Mouse (Mus musculus): ENCODE results near the gene C1qtnf7. TPM values are rescaled to one million over a fixed set of nuclear protein-coding genes. Genes with fewer than 3 reads are reported as not detected.

Gene C1qtnf7
- polyA plus RNA-seq, 1 experiment from 2014 or later, result 47.8 TPM

DNA sequence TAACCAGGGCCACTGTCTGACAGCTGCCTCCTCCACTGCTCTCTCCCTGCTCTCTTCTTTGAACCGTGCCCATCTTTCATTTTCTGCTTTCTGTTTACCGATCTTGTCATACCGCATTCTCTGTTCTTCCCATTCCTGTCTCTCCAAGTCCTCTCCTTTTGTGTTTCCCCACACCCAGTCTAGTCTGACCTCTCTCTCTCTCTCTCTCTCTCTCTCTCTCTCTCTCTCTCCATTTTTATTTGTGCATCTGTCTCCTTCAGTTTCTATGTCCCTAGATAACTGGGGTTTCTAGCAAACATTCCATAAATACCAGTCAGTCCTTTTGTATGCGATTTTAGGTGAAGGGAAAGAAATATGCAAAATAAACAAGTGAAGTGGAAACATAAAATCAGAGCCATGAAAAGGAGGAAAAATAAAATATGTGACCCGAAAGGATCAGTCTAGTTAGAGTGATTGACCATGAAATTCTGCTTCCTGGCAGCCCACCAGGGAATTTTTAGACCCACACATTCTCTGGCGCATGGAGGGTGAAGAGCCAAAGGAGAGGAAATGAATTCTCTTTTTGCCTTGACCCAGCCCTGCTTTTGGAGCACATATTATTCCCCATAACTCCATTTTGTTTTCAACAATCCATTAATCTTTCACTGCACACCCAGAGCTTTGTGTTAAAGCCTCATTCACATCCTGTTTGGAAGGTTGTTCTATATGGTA, 11.7 kb downstream of the C1qtnf7 start:
- Histone ChIP-seq H3K4me3 (ENCODE audit: low read length) (no peak overlapping the region), H3K9ac (ENCODE audit: low read length) (no peak overlapping the region), H3K9me3 (ENCODE audit: control insufficient read depth, low read length) (no peaks in the 10 kb centered on the region), H3K27me3 (ENCODE audit: control insufficient read depth, insufficient read depth, low read depth, low read length) (no peaks in the 10 kb centered on the region), H3K27ac (ENCODE audit: low read length) (peak overlapping the region; percentile 84), H3K4me1 (replicated peaks; ENCODE audit: control insufficient read depth, insufficient read depth, low read length) (peaks cover 7% of the 10 kb centered on the region), H3K36me3 (ENCODE audit: control insufficient read depth, insufficient read depth, low read length) (no peaks in the 10 kb centered on the region), H3K4me2 (ENCODE audit: low read depth, low read length) (no peak overlapping the region)
- peak; percentile 80 for ATAC-seq (ENCODE audit: low read depth)
- 29% methylated on average over 6 of the region's 6 CpGs for WGBS

DNA sequence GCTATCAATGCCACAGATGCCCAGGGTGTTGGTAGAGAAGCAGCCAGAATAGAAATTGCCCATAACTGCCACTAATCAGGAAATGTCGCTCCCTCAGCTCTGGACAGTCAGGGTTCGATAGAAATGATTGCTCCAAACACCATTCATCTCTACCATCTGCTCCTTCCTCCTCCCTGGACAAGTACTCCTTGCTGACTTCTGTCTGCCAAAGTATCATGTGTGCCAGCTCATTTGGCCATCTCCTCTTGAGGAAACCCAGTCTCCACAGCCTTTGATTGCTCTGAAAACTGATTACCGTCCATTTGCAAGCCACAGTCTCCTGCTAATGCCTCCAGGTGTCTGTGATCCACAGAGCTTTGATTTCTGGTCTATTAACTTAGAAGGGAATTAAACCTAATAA, 14.8 kb downstream of the C1qtnf7 start:
- Histone ChIP-seq H3K4me1 (replicated peaks; ENCODE audit: control insufficient read depth, insufficient read depth, low read length) (peaks cover 7% of the 10 kb centered on the region), H3K9me3 (ENCODE audit: control insufficient read depth, low read length) (no peaks in the 10 kb centered on the region), H3K4me2 (ENCODE audit: low read depth, low read length) (no peak overlapping the region), H3K9ac (ENCODE audit: low read length) (no peak overlapping the region), H3K4me3 (ENCODE audit: low read length) (no peak overlapping the region), H3K36me3 (ENCODE audit: control insufficient read depth, insufficient read depth, low read length) (no peaks in the 10 kb centered on the region), H3K27ac (ENCODE audit: low read length) (no peak overlapping the region), H3K27me3 (ENCODE audit: control insufficient read depth, insufficient read depth, low read depth, low read length) (no peaks in the 10 kb centered on the region)
- 87% methylated on average over 3 of the region's 3 CpGs for WGBS
- ATAC-seq (ENCODE audit: low read depth), result no peak

DNA sequence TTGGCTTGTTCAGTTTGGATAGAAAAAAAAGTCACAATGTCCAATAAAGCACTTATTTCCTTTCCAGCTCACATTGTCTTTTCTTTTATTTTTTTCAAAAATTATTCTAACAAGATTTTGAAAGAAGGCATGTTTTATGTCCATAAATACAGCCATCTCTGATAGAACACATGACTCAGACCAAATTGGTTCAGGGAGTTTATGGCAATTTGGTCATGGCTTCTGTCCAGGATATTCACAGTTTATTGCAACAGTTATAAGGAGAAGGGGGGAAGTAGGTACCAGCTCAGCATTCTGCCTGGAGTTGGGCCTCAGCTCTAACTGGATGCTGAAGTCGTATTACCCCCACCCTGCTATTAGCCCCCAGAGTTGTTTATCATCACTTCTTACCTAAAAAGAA, 15.5 kb downstream of the C1qtnf7 start:
- no peak overlapping the region for H3K4me3 ChIP-seq (ENCODE audit: low read length)
- H3K4me2 ChIP-seq (ENCODE audit: low read depth, low read length), result no peak overlapping the region
- no peak for ATAC-seq (ENCODE audit: low read depth)
- WGBS, result 60% methylated on average over 1 of the region's 1 CpGs
- no peak overlapping the region for H3K9ac ChIP-seq (ENCODE audit: low read length)
- H3K9me3 ChIP-seq (ENCODE audit: control insufficient read depth, low read length), result no peaks in the 10 kb centered on the region
- H3K36me3 ChIP-seq (ENCODE audit: control insufficient read depth, insufficient read depth, low read length), result no peaks in the 10 kb centered on the region
- no peaks in the 10 kb centered on the region for H3K27me3 ChIP-seq (ENCODE audit: control insufficient read depth, insufficient read depth, low read depth, low read length)
- H3K27ac ChIP-seq (ENCODE audit: low read length), result no peak overlapping the region
- peaks cover 7% of the 10 kb centered on the region for H3K4me1 ChIP-seq (replicated peaks; ENCODE audit: control insufficient read depth, insufficient read depth, low read length)

DNA sequence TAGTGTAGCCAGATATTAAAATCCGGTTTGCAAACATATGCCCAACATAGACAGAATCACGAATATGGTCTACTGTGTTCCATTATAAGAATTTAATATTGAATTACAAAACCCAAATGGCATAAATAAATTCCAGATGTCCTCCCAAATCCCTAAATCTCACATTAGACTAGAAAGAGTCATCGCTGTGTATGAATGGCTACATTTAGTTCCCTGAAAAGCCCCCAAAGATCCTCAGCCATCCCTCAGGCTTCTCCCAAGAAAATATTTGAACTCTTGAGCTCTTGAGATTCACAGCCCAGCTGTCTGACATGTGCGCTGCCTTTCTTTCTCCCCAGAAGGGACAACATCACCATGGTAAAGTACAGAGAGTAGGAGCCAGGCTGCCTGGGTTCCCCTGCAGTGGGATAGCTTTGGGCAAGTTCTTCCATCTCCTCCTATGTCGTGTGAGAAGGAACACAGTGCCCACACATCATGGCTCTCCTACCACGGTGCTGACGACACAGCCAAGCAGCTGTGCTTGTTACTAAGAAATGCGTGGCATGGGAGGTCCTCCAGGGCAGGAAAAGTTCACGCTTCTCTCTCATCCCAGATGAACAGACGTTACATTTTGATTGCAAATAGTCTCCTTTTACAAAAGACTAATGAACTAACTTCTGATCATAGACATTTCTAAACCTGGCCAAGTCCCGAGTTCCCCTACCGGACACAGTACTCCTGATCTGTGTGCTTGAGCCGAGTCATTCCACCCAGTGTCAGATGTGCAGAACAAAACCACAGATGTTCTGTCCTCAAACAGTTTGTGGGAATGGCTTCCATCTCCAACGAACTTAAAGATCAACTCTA, 23.2 kb downstream of the C1qtnf7 start:
- H3K9me3 ChIP-seq (ENCODE audit: control insufficient read depth, low read length), result no peaks in the 10 kb centered on the region
- WGBS, result 54% methylated on average over 14 of the region's 14 CpGs
- no peaks in the 10 kb centered on the region for H3K27me3 ChIP-seq (ENCODE audit: control insufficient read depth, insufficient read depth, low read depth, low read length)
- peaks cover 9% of the 10 kb centered on the region; the same call in 1 of the 2 replicates for H3K4me1 ChIP-seq (replicated peaks; ENCODE audit: control insufficient read depth, insufficient read depth, low read length)
- H3K36me3 ChIP-seq (ENCODE audit: control insufficient read depth, insufficient read depth, low read length), result no peaks in the 10 kb centered on the region
- no peak overlapping the region for H3K4me2 ChIP-seq (ENCODE audit: low read depth, low read length)
- no peak overlapping the region for H3K4me3 ChIP-seq (ENCODE audit: low read length)
- no peak overlapping the region for H3K9ac ChIP-seq (ENCODE audit: low read length)
- peak overlapping the region; percentile 66 for H3K27ac ChIP-seq (ENCODE audit: low read length)
- no peak; the same call in 1 of the 2 replicates for ATAC-seq (ENCODE audit: low read depth)

DNA sequence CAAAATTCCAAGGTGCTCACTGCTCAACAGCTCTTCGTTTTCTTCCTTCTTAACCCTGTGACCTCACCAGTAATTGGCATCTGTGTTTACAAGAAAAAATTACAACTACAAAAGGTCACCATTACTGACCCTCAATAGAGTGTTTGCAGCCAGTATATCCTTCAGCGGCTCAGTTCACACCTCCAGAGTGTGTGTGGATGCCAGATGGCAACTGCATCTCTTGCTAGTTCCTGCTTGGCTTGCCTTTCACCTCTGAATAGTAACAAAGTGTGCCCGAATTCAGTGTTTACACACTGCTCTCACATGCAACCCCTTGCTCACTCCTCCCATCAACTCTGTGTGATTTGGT, 23.8 kb downstream of the C1qtnf7 start:
- H3K9me3 ChIP-seq (ENCODE audit: control insufficient read depth, low read length), result no peaks in the 10 kb centered on the region
- no peak overlapping the region for H3K4me2 ChIP-seq (ENCODE audit: low read depth, low read length)
- peak; percentile 62 for ATAC-seq (ENCODE audit: low read depth)
- WGBS, result 24% methylated on average over 3 of the region's 3 CpGs
- H3K9ac ChIP-seq (ENCODE audit: low read length), result no peak overlapping the region
- no peak overlapping the region for H3K4me3 ChIP-seq (ENCODE audit: low read length)
- peaks cover 9% of the 10 kb centered on the region; the same call in 1 of the 2 replicates for H3K4me1 ChIP-seq (replicated peaks; ENCODE audit: control insufficient read depth, insufficient read depth, low read length)
- no peak overlapping the region for H3K27ac ChIP-seq (ENCODE audit: low read length)
- H3K36me3 ChIP-seq (ENCODE audit: control insufficient read depth, insufficient read depth, low read length), result no peaks in the 10 kb centered on the region; the same call in 1 of the 2 replicates
- H3K27me3 ChIP-seq (ENCODE audit: control insufficient read depth, insufficient read depth, low read depth, low read length), result no peaks in the 10 kb centered on the region

DNA sequence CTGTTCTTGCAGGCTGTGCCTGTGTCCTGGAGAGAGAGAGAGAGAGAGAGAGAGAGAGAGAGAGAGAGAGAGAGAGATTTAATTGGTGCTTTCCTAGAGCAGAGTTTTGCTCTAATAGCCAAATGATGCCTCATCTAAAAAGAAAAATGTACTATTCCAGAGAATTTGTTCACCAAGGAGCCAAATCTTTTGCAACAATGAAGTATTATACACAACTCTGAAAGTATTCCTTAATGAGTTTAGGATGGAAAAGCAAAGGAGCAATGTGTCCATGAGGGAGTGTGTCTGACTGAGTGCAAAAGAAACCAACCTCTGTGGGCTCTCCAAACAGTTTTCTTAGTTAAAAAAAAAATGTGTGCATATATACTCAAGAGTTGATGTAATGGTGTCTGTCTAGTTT, 24.5 kb downstream of the C1qtnf7 start:
- Histone ChIP-seq H3K4me1 (replicated peaks; ENCODE audit: control insufficient read depth, insufficient read depth, low read length) (peaks cover 9% of the 10 kb centered on the region; the same call in 1 of the 2 replicates), H3K9me3 (ENCODE audit: control insufficient read depth, low read length) (peaks cover 3% of the 10 kb centered on the region; the same call in 1 of the 2 replicates), H3K9ac (ENCODE audit: low read length) (no peak overlapping the region), H3K27ac (ENCODE audit: low read length) (no peak overlapping the region), H3K36me3 (ENCODE audit: control insufficient read depth, insufficient read depth, low read length) (peaks cover 3% of the 10 kb centered on the region), H3K27me3 (ENCODE audit: control insufficient read depth, insufficient read depth, low read depth, low read length) (no peaks in the 10 kb centered on the region), H3K4me2 (ENCODE audit: low read depth, low read length) (no peak overlapping the region), H3K4me3 (ENCODE audit: low read length) (no peak overlapping the region)
- ATAC-seq (ENCODE audit: low read depth), result peak; percentile 39; the same call in 1 of the 2 replicates

DNA sequence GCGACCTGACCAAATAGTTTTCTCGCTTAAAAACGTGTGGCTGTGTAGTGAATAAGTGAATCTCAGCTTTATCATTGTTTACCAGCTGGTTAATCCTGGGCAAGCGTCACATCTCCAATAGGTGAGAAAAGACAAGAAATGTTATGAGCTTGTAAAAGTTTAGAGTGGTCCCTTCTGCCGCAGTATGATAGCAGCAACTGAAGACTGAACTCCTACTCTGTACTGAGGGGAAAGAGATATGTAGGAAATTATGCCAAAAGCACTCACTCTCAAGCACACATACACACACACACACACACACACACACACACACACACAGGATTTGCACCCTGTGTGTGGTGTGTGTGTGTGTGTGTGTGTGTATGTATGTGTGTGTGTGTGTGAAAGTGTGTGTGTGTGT, 26.2 kb downstream of the C1qtnf7 start:
- ATAC-seq (ENCODE audit: low read depth), result no peak
- Histone ChIP-seq H3K27ac (ENCODE audit: low read length) (no peak overlapping the region), H3K4me1 (replicated peaks; ENCODE audit: control insufficient read depth, insufficient read depth, low read length) (peaks cover 9% of the 10 kb centered on the region; the same call in 1 of the 2 replicates), H3K36me3 (ENCODE audit: control insufficient read depth, insufficient read depth, low read length) (peaks cover 3% of the 10 kb centered on the region), H3K9ac (ENCODE audit: low read length) (no peak overlapping the region), H3K4me2 (ENCODE audit: low read depth, low read length) (no peak overlapping the region), H3K9me3 (ENCODE audit: control insufficient read depth, low read length) (peaks cover 3% of the 10 kb centered on the region; the same call in 1 of the 2 replicates), H3K4me3 (ENCODE audit: low read length) (no peak overlapping the region), H3K27me3 (ENCODE audit: control insufficient read depth, insufficient read depth, low read depth, low read length) (no peaks in the 10 kb centered on the region)
- 78% methylated on average over 5 of the region's 5 CpGs for WGBS

DNA sequence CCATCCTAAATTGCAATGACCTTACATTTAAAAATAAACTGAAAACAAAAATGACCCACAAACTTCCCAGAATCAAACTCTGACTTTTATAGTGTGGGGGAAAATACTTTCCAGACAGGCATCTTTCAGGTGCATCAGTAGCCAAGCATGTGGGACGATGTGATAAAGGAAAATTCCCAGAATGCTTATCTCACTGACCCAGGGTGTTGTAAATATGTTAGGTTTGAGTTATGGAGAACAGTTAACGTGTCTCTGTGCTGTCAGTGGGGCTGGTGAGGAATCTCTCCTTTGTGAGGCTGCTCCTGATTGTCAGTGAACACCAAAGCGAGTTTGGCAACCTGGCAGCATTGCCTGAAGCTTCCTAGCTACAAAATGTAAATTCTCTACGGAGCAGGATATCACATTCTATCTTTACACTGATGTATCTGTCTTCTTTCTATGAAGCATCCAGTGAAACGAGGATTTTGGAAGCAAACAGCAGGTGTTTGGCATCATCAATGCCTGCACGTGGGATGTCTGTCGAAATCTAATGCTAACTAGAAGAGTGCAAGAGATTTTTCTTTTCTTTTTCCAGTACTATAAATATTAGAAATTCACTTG, 27.0 kb downstream of the C1qtnf7 start:
- Histone ChIP-seq H3K27ac (ENCODE audit: low read length) (no peak overlapping the region), H3K4me1 (replicated peaks; ENCODE audit: control insufficient read depth, insufficient read depth, low read length) (peaks cover 9% of the 10 kb centered on the region; the same call in 1 of the 2 replicates), H3K9me3 (ENCODE audit: control insufficient read depth, low read length) (peaks cover 3% of the 10 kb centered on the region; the same call in 1 of the 2 replicates), H3K4me2 (ENCODE audit: low read depth, low read length) (no peak overlapping the region), H3K36me3 (ENCODE audit: control insufficient read depth, insufficient read depth, low read length) (peaks cover 3% of the 10 kb centered on the region), H3K27me3 (ENCODE audit: control insufficient read depth, insufficient read depth, low read depth, low read length) (no peaks in the 10 kb centered on the region), H3K9ac (ENCODE audit: low read length) (no peak overlapping the region), H3K4me3 (ENCODE audit: low read length) (no peak overlapping the region)
- ATAC-seq (ENCODE audit: low read depth), result no peak
- WGBS, result 46% methylated on average over 7 of the region's 7 CpGs

DNA sequence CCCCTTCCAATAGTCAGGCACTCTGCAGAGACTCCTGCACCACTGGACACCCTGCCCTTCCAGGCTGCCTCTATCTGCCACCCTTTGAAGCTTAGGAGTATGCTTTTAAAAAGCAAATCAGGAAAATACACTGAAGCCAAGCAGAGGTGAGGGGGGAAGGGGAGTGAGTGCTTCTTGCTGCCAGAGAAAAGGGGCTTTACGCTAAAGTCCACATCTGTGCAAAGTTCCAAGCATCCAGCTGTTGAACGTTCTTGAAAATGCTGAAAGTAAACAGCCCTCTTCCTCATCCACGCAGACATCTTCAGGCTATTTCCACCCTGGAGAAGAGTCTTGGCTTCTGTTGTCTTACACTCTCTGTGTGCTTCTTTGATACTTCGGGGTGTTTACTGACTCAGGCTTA, 34.6 kb downstream of the C1qtnf7 start:
- Histone ChIP-seq H3K4me2 (ENCODE audit: low read depth, low read length) (peak overlapping the region; percentile 7), H3K9ac (ENCODE audit: low read length) (peak overlapping the region; percentile 43; the same call in 1 of the 2 replicates), H3K27ac (ENCODE audit: low read length) (peak overlapping the region; percentile 86), H3K4me3 (ENCODE audit: low read length) (no peak overlapping the region; the same call in 1 of the 2 replicates), H3K27me3 (ENCODE audit: control insufficient read depth, insufficient read depth, low read depth, low read length) (no peaks in the 10 kb centered on the region), H3K4me1 (replicated peaks; ENCODE audit: control insufficient read depth, insufficient read depth, low read length) (peaks cover 38% of the 10 kb centered on the region), H3K9me3 (ENCODE audit: control insufficient read depth, low read length) (no peaks in the 10 kb centered on the region; the same call in 1 of the 2 replicates), H3K36me3 (ENCODE audit: control insufficient read depth, insufficient read depth, low read length) (no peaks in the 10 kb centered on the region)
- ATAC-seq (ENCODE audit: low read depth), result peak; percentile 64
- 10% methylated on average over 4 of the region's 4 CpGs for WGBS
